Mouse (Mus musculus) liver, embryonic 13.5 days (tissue): Measurements from ENCODE around the gene Abcd2. TPM values are rescaled to one million over a fixed set of nuclear protein-coding genes. Genes with fewer than 3 reads are reported as not detected.

ENCODE experiments used
- ATAC-seq: fragments of 200-750 bp; cut with Nextera tagmentation; 2 replicates; pipeline ENCODE4 v1.8.0; 2017; ENCODE audit warnings: low read depth, mild to moderate bottlenecking, moderate number of reproducible peaks, moderate library complexity
- DNase-seq: peaks from one replicate; pipeline ENCODE4 v3.0.0; 2022
- H3K27ac ChIP-seq: fragments of 300-500 bp; sonication (generic); 2 replicates; pipeline ENCODE4 v1.5.1; 2015; ENCODE audit warnings: moderate library complexity, mild to moderate bottlenecking, inconsistent platforms
- H3K27me3 ChIP-seq: fragments of 300-500 bp; sonication (generic); 2 replicates; pipeline ENCODE4 v1.6.1; 2015; ENCODE audit warnings: mild to moderate bottlenecking, inconsistent platforms
- H3K36me3 ChIP-seq: fragments of 300-500 bp; sonication (generic); 2 replicates; pipeline ENCODE4 v1.6.1; 2015; ENCODE audit warnings: mild to moderate bottlenecking, inconsistent platforms
- H3K4me1 ChIP-seq: fragments of 300-500 bp; sonication (generic); replicated peaks from 2 replicates; pipeline ENCODE4 v1.6.1; 2015; ENCODE audit warnings: inconsistent platforms
- H3K4me2 ChIP-seq: fragments of 300-500 bp; sonication (generic); 2 replicates; pipeline ENCODE4 v1.6.1; 2015; ENCODE audit warnings: inconsistent platforms, mild to moderate bottlenecking, moderate library complexity
- H3K4me3 ChIP-seq: fragments of 300-500 bp; sonication (generic); replicated peaks from 2 replicates; pipeline ENCODE4 v1.5.1; 2015; ENCODE audit warnings: mild to moderate bottlenecking, inconsistent platforms
- H3K9ac ChIP-seq: fragments of 300-500 bp; sonication (generic); 2 replicates; pipeline ENCODE4 v1.6.1; 2015; ENCODE audit warnings: mild to moderate bottlenecking, inconsistent platforms
- H3K9me3 ChIP-seq: fragments of 300-500 bp; sonication (generic); replicated peaks from 2 replicates; pipeline ENCODE4 v1.6.1; 2016; ENCODE audit warnings: inconsistent platforms
- WGBS: fragments of 180-500 bp; shearing (Covaris S2); methylation state at CpG from one replicate; pipeline ENCODE4 v1.1.7; 2015; ENCODE audit not compliant: insufficient replicate concordance; 5-methylcytosine and 5-hydroxymethylcytosine counted together
- polyA plus RNA-seq: library from polyadenylated mRNA; unstranded; fragments of >200 nt; fragmentation: Nextera tagmentation; extraction: Ambion mirVana; gene quantifications from 2 replicates; pipeline ENCODE4 v1.2.1, GENCODE M21; 2015

Gene Abcd2
- 1.9 and 2.0 TPM in 2 replicates for polyA plus RNA-seq

DNA sequence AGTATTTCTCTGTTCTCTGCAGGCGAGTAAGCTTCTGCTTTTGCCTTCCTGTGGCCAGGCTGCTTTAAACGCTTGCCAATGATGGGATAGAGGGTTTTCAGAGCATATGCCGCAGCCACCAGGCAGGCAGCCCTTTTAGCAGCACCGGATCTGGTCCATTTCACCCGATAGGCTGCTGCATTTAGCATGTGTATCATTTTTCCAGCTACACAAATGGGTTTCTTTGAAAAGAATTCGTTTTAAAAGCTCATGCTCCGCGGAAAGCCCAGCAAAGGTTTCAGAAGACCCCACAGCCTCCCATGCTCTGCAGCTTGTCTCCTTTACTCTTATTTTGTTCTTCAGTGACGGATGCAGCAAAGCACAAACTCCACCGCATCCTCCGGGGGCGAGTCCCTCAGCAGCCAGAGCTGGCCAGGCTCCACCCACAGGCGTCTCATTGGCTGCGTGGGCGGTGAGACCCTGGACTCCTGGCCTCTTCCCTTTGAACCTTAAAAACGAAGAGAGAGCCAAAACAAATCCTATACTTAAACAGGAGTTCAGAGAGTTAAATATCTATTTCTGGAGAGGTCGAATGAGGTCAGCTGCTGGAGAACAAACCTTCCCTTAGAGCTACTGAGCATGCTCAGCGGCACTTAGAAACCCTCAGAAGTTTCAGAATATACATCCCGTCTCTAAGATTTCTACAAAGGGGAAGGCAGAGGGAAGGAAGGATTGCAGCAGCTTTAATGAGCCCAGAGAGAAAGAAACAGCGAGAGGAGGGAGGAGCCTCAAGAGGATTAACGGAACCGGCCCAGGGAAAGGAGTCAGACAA, at the start of gene Abcd2:
TSS of gene Abcd2 (minus strand) at position 388 of the 811 bp plus-strand sequence.
- H3K36me3 ChIP-seq, result no peaks in the 10 kb centered on the region
- peaks cover 30% of the 10 kb centered on the region for H3K4me1 ChIP-seq
- H3K9me3 ChIP-seq, result no peaks in the 10 kb centered on the region
- peak within 1 kb of the TSS; percentile 73 for H3K4me2 ChIP-seq
- H3K27me3 ChIP-seq, result no peaks in the 10 kb centered on the region
- H3K4me3 ChIP-seq, result peak within 1 kb of the TSS; percentile 59
- ATAC-seq (peak; percentile 88), DNase-seq (peak; percentile 14)
- H3K27ac ChIP-seq, result peak within 1 kb of the TSS; percentile 71
- peak within 1 kb of the TSS; percentile 57 for H3K9ac ChIP-seq
- WGBS, result 1% methylated on average over 22 of the region's 22 CpGs

DNA sequence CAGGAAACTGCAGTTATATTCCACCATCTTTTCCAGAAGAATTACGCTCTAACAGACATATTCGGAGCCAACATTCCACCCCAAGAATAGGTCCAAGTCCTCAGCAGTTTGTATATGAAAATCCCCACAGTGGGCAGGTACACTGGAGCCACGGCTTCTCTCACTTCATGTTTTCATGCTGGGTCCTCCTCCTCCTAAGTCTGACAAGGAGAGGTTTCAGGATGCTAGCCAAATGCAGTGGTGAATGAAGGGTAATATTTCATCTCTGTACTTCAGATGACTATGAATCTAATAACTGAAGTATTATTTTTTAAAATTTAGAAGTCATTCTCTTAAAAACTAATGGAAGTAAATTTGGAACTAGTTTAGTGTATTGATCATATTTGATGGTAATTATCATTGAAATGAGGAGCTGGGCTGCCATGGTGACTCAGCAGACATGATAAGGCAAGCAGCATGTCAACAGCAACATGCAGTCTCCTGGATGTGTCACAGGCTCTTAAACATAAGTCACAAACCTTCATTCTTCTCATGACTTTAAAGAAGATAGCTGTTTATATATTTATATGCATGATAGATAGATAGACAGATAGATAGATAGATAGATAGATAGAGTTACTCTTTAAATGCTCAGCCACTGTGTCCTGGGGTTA, 49.2 kb upstream of the Abcd2 start:
- Histone ChIP-seq H3K4me3 (no peak overlapping the region), H3K36me3 (no peaks in the 10 kb centered on the region), H3K27me3 (no peaks in the 10 kb centered on the region), H3K9me3 (no peaks in the 10 kb centered on the region), H3K4me1 (peaks cover 3% of the 10 kb centered on the region; the same call in 1 of the 2 replicates), H3K27ac (no peak overlapping the region), H3K4me2 (no peak overlapping the region), H3K9ac (no peak overlapping the region)
- ATAC-seq (peak; percentile 77), DNase-seq (no peak)
- 77% methylated on average over 3 of the region's 3 CpGs for WGBS

DNA sequence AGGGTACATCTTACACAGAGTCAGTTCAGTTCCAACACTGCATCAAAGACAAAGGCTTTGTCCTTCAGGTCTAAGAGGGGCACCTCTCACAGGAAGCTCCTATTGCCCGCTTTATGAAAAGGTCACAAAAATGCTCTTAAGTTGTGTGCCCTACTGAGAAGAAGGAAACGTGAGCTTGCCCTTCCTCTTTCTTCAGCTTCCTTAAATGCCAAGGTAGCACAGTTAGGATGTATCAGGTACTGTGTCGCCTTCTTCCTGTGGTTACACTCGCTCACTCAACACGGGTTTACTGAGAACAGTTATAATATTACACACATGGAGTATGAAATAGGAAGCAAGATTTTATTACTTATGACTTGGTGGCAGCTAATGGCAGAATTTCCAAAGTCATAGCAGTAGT, 45.7 kb upstream of the Abcd2 start:
- H3K27ac ChIP-seq, result no peak overlapping the region

GRCm38 (mm10) chr15:91206518-91206917, 14.9 kb upstream of the Abcd2 start:
- 58% methylated on average over 5 of the region's 5 CpGs for WGBS
- Histone ChIP-seq H3K27ac (no peak overlapping the region), H3K4me1 (no peaks in the 10 kb centered on the region), H3K9me3 (no peaks in the 10 kb centered on the region), H3K4me3 (no peak overlapping the region), H3K9ac (no peak overlapping the region), H3K36me3 (no peaks in the 10 kb centered on the region), H3K27me3 (no peaks in the 10 kb centered on the region), H3K4me2 (no peak overlapping the region)
- no peak for DNase-seq
- no peak for ATAC-seq

More for the DNA sequence above, 45.7 kb upstream of the Abcd2 start:
- no peak for ATAC-seq
- peaks cover 3% of the 10 kb centered on the region; the same call in 1 of the 2 replicates for H3K4me1 ChIP-seq
- no peaks in the 10 kb centered on the region for H3K27me3 ChIP-seq
- no peak overlapping the region for H3K9ac ChIP-seq
- H3K9me3 ChIP-seq, result no peaks in the 10 kb centered on the region
- no peak overlapping the region for H3K4me3 ChIP-seq
- DNase-seq, result no peak
- H3K4me2 ChIP-seq, result no peak overlapping the region
- H3K36me3 ChIP-seq, result no peaks in the 10 kb centered on the region
- WGBS, result 39% methylated on average over 5 of the region's 5 CpGs

DNA sequence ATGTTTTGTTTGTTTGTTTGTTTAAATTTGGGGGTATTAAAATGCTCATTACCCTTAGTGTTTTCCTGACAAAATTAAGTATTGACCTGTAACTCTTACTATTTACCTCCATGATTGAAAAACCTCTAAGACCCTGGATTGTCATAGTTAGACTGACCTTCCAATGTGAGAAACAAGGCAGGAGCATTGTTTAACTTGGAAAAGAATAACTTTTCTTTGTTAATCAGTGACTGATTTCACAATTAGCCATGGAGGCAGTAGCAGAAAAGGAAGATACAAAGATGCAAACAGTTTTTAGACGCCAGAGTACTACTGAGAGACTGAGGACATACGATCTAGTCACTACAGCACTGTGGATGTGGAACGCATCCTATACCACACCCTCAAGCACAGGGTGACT, 11.9 kb upstream of the Abcd2 start:
- 66% methylated on average over 3 of the region's 3 CpGs for WGBS
- no peak for ATAC-seq
- no peak for DNase-seq

DNA sequence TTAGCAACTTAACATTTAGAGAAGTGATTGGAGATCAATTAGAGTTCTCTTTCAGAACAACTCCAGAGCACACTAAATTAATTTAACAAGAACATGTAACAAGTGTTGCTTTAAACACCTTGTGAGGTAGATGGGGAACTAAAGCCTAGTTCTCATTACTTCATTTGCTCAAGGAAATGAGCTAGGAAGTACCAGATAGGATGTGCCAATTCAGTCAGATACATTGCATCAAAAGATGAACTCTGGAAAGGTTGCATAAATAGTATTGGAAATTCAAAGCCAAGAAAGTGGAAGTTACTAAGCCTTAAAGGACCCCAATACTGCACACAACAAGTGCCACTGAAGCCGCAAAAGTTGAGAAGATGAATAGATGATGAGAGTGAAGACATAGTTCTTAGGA, 10.9 kb upstream of the Abcd2 start:
- H3K4me1 ChIP-seq, result no peaks in the 10 kb centered on the region
- no peak overlapping the region for H3K4me3 ChIP-seq
- H3K27ac ChIP-seq, result no peak overlapping the region
- 79% methylated on average over 1 of the region's 1 CpGs for WGBS
- H3K9me3 ChIP-seq, result no peaks in the 10 kb centered on the region
- H3K36me3 ChIP-seq, result no peaks in the 10 kb centered on the region
- H3K27me3 ChIP-seq, result no peaks in the 10 kb centered on the region
- no peak overlapping the region for H3K9ac ChIP-seq
- no peak for ATAC-seq
- no peak overlapping the region for H3K4me2 ChIP-seq
- no peak for DNase-seq

More for the DNA sequence above, 11.9 kb upstream of the Abcd2 start:
- Histone ChIP-seq H3K4me1 (no peaks in the 10 kb centered on the region), H3K36me3 (no peaks in the 10 kb centered on the region), H3K9me3 (no peaks in the 10 kb centered on the region), H3K4me3 (no peak overlapping the region), H3K4me2 (no peak overlapping the region), H3K9ac (no peak overlapping the region), H3K27ac (no peak overlapping the region), H3K27me3 (no peaks in the 10 kb centered on the region)

DNA sequence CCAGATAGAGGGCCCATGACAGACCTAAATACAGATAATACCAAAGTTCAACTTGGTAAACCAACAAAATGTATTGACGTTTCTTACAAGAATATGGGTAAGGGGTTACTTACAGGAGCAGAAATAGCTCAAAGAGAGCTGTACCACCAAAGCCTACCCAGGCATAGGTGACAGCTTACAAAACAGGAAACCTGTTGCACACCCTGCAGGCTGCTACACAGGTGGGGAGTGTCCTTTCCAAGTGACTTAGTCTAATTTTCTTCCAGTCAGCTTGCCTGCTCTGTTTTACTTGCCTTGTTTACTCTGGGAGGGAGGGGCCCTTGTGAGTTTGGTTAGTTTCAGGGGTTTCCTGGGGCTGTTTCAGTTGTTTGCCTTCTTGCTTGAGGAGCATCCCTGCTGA, 9.2 kb upstream of the Abcd2 start:
- no peak overlapping the region for H3K4me2 ChIP-seq
- no peaks in the 10 kb centered on the region for H3K27me3 ChIP-seq
- no peaks in the 10 kb centered on the region for H3K4me1 ChIP-seq
- no peak overlapping the region for H3K27ac ChIP-seq
- no peak overlapping the region for H3K4me3 ChIP-seq
- H3K36me3 ChIP-seq, result no peaks in the 10 kb centered on the region
- no peaks in the 10 kb centered on the region for H3K9me3 ChIP-seq
- DNase-seq, result no peak
- WGBS, result 68% methylated on average over 1 of the region's 1 CpGs
- ATAC-seq, result no peak
- H3K9ac ChIP-seq, result no peak overlapping the region

GRCm38 (mm10) chr15:91199256-91199905, 7.8 kb upstream of the Abcd2 start, which contains the start of gene CN725425:
CN725425 (plus strand) TSS chr15:91199494.
- Histone ChIP-seq H3K4me2 (no peak within 1 kb of the TSS), H3K36me3 (no peaks in the 10 kb centered on the region), H3K27ac (no peak within 1 kb of the TSS), H3K9ac (no peak within 1 kb of the TSS), H3K9me3 (no peaks in the 10 kb centered on the region), H3K27me3 (no peaks in the 10 kb centered on the region), H3K4me1 (peaks cover 3% of the 10 kb centered on the region), H3K4me3 (no peak within 1 kb of the TSS)
- DNase-seq (no peak), ATAC-seq (no peak)
- 81% methylated on average over 30 of the region's 30 CpGs for WGBS

DNA sequence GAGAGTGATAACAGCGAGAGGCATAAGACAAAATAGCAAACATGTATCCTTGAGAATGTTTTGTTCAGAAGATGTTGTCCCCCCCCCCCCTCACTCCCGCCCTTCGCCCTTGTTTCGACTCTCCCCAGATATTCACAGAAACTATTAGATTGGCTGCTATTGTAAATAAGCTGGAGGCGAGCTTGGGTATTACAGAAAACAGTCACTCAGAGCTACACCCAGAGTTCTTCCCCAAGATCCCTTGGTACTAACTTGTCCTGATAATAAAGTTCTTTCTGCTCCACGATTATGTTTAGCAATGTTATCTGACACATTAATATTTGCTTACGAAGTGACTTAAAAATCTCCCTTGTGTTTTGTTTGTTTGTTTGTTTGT, 612 bp upstream of the Abcd2 start:
- Histone ChIP-seq H3K27me3 (no peaks in the 10 kb centered on the region), H3K27ac (peak overlapping the region; percentile 64), H3K4me3 (peak overlapping the region; percentile 59), H3K4me2 (peak overlapping the region; percentile 73), H3K9me3 (no peaks in the 10 kb centered on the region), H3K36me3 (no peaks in the 10 kb centered on the region), H3K4me1 (peaks cover 30% of the 10 kb centered on the region), H3K9ac (0 out of 2 replicates have a peak overlapping the region, but pooled peaks have one; percentile 57)
- no peak for DNase-seq
- ATAC-seq, result peak; percentile 39; the same call in 1 of the 2 replicates
- WGBS, result 9% methylated on average over 7 of the region's 7 CpGs

DNA sequence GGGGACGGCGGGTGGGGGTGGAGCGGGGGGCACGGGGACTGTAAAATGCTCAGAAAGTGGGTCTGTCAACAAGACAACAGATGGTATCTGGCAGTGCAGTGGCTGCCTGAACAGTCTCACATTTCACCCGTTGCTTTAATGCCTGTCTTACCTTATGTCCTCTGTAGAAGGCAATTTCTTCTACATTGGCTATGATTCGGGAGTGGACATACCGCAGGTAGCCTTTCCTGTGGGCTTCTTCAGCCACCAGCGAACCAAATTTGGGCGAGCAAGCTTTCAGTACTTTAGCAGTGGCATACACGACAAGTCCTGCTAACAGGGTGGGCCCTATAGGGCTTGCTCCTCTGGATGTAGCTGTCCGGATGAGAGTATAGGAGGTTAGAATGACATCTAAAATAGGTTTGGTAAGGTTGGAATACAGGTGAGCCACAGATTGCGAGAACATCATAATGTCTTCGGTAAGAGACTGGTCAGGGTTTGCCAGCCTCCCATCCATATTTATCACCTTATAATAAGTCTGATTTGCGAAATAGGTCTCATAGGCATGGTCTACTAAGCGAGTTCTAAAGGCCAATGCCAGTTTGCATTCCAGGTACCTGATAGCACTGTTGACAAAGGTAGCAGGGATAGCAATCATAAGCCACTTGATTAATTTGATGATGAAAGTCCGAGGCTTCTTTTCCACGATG, 936 bp downstream of the Abcd2 start:
- Histone ChIP-seq H3K4me2 (peak overlapping the region; percentile 73), H3K4me1 (peaks cover 30% of the 10 kb centered on the region), H3K9ac (peak overlapping the region; percentile 57; the same call in 1 of the 2 replicates), H3K27me3 (no peaks in the 10 kb centered on the region), H3K36me3 (no peaks in the 10 kb centered on the region), H3K9me3 (no peaks in the 10 kb centered on the region), H3K4me3 (peak overlapping the region; percentile 59), H3K27ac (peak overlapping the region; percentile 71; the same call in 1 of the 2 replicates)
- 59% methylated on average over 17 of the region's 17 CpGs for WGBS
- ATAC-seq (no peak), DNase-seq (no peak)

GRCm38 (mm10) chr15:91190026-91190425, 1.6 kb downstream of the Abcd2 start:
- Histone ChIP-seq H3K36me3 (no peaks in the 10 kb centered on the region), H3K4me1 (peaks cover 30% of the 10 kb centered on the region), H3K9ac (no peak overlapping the region), H3K27me3 (no peaks in the 10 kb centered on the region), H3K9me3 (no peaks in the 10 kb centered on the region), H3K4me3 (peak overlapping the region; percentile 59), H3K4me2 (peak overlapping the region; percentile 73), H3K27ac (no peak overlapping the region)
- 61% methylated on average over 4 of the region's 4 CpGs for WGBS
- DNase-seq, result no peak
- ATAC-seq, result no peak
